Mouse (Mus musculus): ENCODE results near the gene Ifi214. TPM values are rescaled to one million over a fixed set of nuclear protein-coding genes. Genes with fewer than 3 reads are reported as not detected.

The Ifi214 gene
- polyA plus RNA-seq (2015; fragmentation: Nextera tagmentation; extraction: Ambion mirVana): not detected in 2 replicates

GRCm38 (mm10) chr1:173535791-173536190 is at the start of gene Ifi214:
Ifi214 (minus strand) TSS chr1:173535957.

GRCm38 (mm10) chr1:173490812-173491480 is 44.8 kb downstream of the Ifi214 start, which contains the start of gene Ifi206:
Ifi206 (minus strand) TSS chr1:173491041.

Small RNAs within 50 kb of the gene (microRNA-seq; reads per million reads assigned to microRNA genes)
- gene Gm44481: 0 reads per million in 2 experiments

Other genes with a start within 250 kb of the Ifi214 start
- gene Ackr1, start 202.2 kb downstream of the Ifi214 start, polyA plus RNA-seq (2015; fragmentation: Nextera tagmentation; extraction: Ambion mirVana): 1.4 and 1.5 TPM in 2 replicates
- gene Aim2, start 185.1 kb downstream of the Ifi214 start, polyA plus RNA-seq (2015; fragmentation: Nextera tagmentation; extraction: Ambion mirVana): 0.85 and 1.3 TPM in 2 replicates
- gene Cadm3, start 168.3 kb downstream of the Ifi214 start, polyA plus RNA-seq (2015; fragmentation: Nextera tagmentation; extraction: Ambion mirVana): 0.78 and 1.3 TPM in 2 replicates
- 0.18 and 0.27 TPM in 2 replicates for gene Ifi206, start 44.9 kb downstream of the Ifi214 start, polyA plus RNA-seq (2015; fragmentation: Nextera tagmentation; extraction: Ambion mirVana)
- 0.38 and 0.74 TPM in 2 replicates for gene Ifi213, start 63.3 kb upstream of the Ifi214 start, polyA plus RNA-seq (2015; fragmentation: Nextera tagmentation; extraction: Ambion mirVana)
- 0.35 and 0.62 TPM in 2 replicates for gene Ifi209, start 95.0 kb upstream of the Ifi214 start, polyA plus RNA-seq (2015; fragmentation: Nextera tagmentation; extraction: Ambion mirVana)
- gene Ifi208, start 137.7 kb upstream of the Ifi214 start, polyA plus RNA-seq (2015; fragmentation: Nextera tagmentation; extraction: Ambion mirVana): not detected in 2 replicates
- 1.5 and 2.1 TPM in 2 replicates for gene Ifi207, start 205.8 kb upstream of the Ifi214 start, polyA plus RNA-seq (2015; fragmentation: Nextera tagmentation; extraction: Ambion mirVana)
- 3.9 and 6.3 TPM in 2 replicates for gene Ifi204, start 231.0 kb upstream of the Ifi214 start, polyA plus RNA-seq (2015; fragmentation: Nextera tagmentation; extraction: Ambion mirVana)